Mouse (Mus musculus) heart, postnatal 25 days (tissue): Measurements from ENCODE around the gene Wfdc15a. TPM values are rescaled to one million over a fixed set of nuclear protein-coding genes. Genes with fewer than 3 reads are reported as not detected.

ENCODE experiments used
- total RNA-seq, 2 experiments: library from RNA; stranded (reverse); gene quantifications; 2 replicates each; pipeline ENCODE4 v1.2.3; 2021

The Wfdc15a gene
- total RNA-seq, 2 experiments from 2014 or later: not detected

Other genes with a start within 250 kb of the Wfdc15a start
- gene Ywhab, start 205.2 kb downstream of the Wfdc15a start, total RNA-seq: 10 to 100 TPM; 74.3 to 82.2 TPM
- 1 to 10 TPM in 1 of 2 experiments, under 1 TPM in 1; 0.96 to 1.3 TPM for gene Pabpc1l, start 174.7 kb downstream of the Wfdc15a start, total RNA-seq
- 10 to 100 TPM; 14.8 to 18.5 TPM for gene Stk4, start 129.8 kb downstream of the Wfdc15a start, total RNA-seq
- 10 to 100 TPM; 17.8 to 18.7 TPM for gene Tomm34, start 129.0 kb downstream of the Wfdc15a start, total RNA-seq
- not detected for gene Kcns1, start 29.0 kb downstream of the Wfdc15a start, total RNA-seq
- not detected for gene Wfdc5, start 17.4 kb downstream of the Wfdc15a start, total RNA-seq
- not detected for gene Wfdc12, start 9.5 kb downstream of the Wfdc15a start, total RNA-seq
- gene Wfdc15b, start 21.5 kb upstream of the Wfdc15a start, total RNA-seq: not detected
- gene Svs2, start 38.3 kb upstream of the Wfdc15a start, total RNA-seq: not detected
- gene Svs3b, start 56.5 kb upstream of the Wfdc15a start, total RNA-seq: not detected
- gene Svs4, start 78.3 kb upstream of the Wfdc15a start, total RNA-seq: not detected
- gene Svs3a, start 89.1 kb upstream of the Wfdc15a start, total RNA-seq: not detected
- not detected for gene Svs6, start 116.6 kb upstream of the Wfdc15a start, total RNA-seq
- not detected for gene Svs5, start 132.6 kb upstream of the Wfdc15a start, total RNA-seq
- gene Slpi, start 189.0 kb upstream of the Wfdc15a start, total RNA-seq: 1 to 10 TPM; 3.1 to 7.2 TPM
- gene Rbpjl, start 203.0 kb upstream of the Wfdc15a start, total RNA-seq: not detected
- gene Matn4, start 205.0 kb upstream of the Wfdc15a start, total RNA-seq: under 1 TPM; 0.42 to 0.52 TPM
- 10 to 100 TPM; 19.7 to 22.4 TPM for gene Sdc4, start 243.8 kb upstream of the Wfdc15a start, total RNA-seq